Mouse (Mus musculus) brain, embryonic 14.5 days (tissue): ENCODE measurements at regions not wholly inside any gene's neighbourhood (a gene's known extent, or its start where the extent isn't known, plus 50 kb on each side); places are given as distances from the start of the nearest gene placed in this dataset.
"Not testable (repeated sequence)": the region's sequence is repeated elsewhere in the genome, so short reads cannot be mapped to it uniquely, and the experiment has no call there.

Experiments
- DNase-seq: peaks from one replicate; pipeline ENCODE4 v3.0.0-alpha.2; 2011; ENCODE audit warnings: low read depth
- CTCF ChIP-seq: fragments of 200-500 bp; IDR thresholded peaks from 2 replicates; pipeline ENCODE4 v1.5.1; 2012; ENCODE audit warnings: inconsistent platforms, mild to moderate bottlenecking, moderate library complexity, borderline replicate concordance; ENCODE audit not compliant: insufficient read depth, insufficient read length; ENCODE audit errors: extremely low read depth
- POLR2A ChIP-seq: fragments of 200-500 bp; IDR thresholded peaks from 2 replicates; pipeline ENCODE4 v1.6.1; 2012; ENCODE audit warnings: mild to moderate bottlenecking, inconsistent platforms, borderline replicate concordance; ENCODE audit not compliant: poor library complexity, insufficient read depth, insufficient read length, severe bottlenecking; ENCODE audit errors: extremely low read depth

DNA sequence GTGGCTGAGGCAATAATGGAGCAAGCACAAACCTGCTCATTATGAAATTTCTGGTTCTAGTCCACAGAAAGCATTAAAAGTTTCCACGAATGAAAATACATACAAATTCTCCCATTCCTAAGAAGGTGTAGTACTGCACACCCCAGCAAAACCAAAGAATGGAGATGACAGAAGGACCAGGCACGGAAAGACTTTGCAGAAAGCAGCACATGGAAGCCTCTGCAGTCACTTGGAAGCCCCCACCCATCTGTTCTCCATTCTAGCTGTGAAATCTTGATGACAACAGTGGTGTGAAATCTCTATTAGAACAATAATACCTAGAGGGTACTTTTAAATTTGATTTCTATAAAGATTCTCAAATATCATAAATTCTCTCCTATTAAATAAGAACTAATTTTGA lies 319.3 kb downstream of the Grxcr1 start:
- peak; percentile 45 for DNase-seq
- TF ChIP-seq CTCF = no peak

DNA sequence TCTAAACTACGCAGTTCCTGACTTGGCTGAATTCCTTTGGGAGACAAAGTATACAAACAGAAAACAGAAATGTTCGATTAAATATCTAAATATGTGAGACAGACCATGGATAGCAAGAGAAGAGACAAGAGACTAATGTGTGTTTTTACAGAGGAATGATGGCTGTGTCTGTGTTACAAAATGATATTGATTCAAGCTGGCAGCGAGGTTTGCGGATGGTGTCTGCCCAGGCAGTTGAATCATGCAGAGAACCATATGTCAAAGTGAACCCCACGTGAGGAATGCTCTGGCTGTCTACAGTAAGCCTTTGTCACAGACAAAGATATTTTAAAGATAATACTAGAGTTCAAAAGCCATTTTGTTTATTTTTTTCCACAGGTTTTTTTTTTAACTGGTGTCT lies 320.2 kb downstream of the Grxcr1 start:
- TF ChIP-seq POLR2A = no peak
- no peak for TF ChIP-seq CTCF
- peak; percentile 75 for DNase-seq

GRCm38 (mm10) chr5:68353211-68353610 lies 321.6 kb downstream of the Grxcr1 start:
- TF ChIP-seq POLR2A = no peak
- no peak for TF ChIP-seq CTCF
- DNase-seq = no peak

DNA sequence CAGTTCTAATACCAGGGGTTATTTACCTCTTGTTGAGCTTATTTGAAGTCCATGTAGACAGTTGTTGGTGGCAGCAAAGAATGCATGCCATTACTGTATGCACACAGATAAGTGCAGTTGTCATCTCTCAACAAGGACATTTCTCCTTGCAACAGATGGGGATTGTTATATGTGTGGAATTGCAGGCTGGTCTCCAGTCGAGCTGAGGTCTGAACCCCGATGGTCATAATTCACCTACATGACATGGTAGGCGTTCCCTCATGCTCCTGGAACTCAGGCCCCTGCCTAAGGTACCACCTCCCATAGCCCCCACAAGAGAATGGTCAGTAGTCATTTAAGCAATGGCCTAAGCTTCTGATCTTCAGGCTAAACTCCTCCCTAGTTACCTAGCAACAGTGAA lies 322.2 kb downstream of the Grxcr1 start:
- DNase-seq = not testable (repeated sequence)

- TF ChIP-seq POLR2A (no peak), CTCF (no peak)
- DNase-seq = no peak
Measured at GRCm38 (mm10) chr5:68361581-68362211, 330.1 kb downstream of the Grxcr1 start.

DNA sequence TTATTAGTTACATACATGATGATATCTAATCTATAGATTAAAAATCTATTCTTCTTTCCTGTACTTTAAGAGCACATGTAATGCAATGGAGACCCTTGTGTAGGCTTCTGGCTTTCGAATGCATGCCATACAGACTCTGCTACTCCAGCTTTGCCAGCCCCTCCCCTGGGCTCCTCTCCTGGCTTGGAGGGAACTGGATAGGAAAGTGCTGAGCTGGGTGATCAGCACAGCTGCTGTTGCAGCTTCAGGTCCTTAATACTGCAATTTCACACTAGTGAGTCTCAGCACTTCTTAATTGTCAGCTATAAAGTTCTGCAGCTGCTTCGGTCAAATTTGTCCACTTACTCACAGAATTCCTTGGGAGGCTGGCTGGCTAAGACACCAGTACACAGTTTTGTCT lies 341.4 kb downstream of the Grxcr1 start:
- TF ChIP-seq POLR2A (no peak), CTCF (no peak)
- DNase-seq = no peak
